Mouse (Mus musculus): ENCODE results near the gene Gm9044. TPM values are rescaled to one million over a fixed set of nuclear protein-coding genes. Genes with fewer than 3 reads are reported as not detected.

Gene Gm9044
- not detected in 2 replicates for polyA plus RNA-seq (2015; fragmentation: Nextera tagmentation; extraction: Ambion mirVana)

GRCm38 (mm10) chr10:118332308-118332707, at the start of gene Gm9044:
Gene Gm9044, minus strand, starts transcription at chr10:118332408.

DNA sequence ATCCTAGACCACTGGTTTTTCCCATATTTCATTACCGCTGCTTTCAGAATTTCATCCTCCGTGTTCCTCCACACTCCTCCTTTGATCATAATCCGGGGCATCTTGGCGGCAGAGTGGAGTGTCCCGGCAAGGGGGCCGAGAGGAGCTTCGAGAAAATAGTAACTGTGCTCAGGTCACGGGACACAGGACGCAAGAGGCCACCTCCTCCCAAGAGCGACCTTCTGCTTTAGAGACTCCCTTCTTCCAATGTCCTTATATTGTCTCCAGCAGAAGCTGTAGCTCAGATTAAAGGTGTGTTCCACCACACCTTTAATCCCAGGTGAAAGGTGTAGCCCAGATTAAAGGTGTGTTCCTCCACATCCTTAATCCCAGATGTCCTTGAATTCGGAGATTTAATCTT, 21.8 kb upstream of the Gm9044 start, which contains the start of gene Gm9049:
Gene Gm9049, minus strand, starts transcription at position 101 of the 400 bp plus-strand sequence.

DNA sequence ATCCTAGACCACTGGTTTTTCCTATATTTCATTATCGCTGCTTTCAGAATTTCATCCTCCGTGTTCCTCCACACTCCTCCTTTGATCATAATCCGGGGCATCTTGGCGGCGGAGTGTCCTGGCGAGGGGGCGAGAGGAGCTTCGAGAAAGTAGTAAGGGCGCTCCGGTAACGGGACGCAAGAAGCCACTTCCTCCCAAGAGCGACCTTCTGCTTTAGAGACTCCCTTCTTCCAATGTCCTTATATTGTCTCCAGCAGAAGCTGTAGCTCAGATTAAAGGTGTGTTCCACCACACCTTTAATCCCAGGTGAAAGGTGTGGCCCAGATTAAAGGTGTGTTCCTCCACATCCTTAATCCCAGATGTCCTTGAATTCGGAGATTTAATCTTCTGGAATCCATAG, 16.4 kb upstream of the Gm9044 start, which contains the start of gene Gm9048:
Gene Gm9048, minus strand, starts transcription at position 101 of the 400 bp plus-strand sequence.

DNA sequence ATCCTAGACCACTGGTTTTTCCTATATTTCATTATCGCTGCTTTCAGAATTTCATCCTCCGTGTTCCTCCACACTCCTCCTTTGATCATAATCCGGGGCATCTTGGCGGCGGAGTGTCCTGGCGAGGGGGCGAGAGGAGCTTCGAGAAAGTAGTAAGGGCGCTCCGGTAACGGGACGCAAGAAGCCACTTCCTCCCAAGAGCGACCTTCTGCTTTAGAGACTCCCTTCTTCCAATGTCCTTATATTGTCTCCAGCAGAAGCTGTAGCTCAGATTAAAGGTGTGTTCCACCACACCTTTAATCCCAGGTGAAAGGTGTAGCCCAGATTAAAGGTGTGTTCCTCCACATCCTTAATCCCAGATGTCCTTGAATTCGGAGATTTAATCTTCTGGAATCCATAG, 10.9 kb upstream of the Gm9044 start, which contains the start of gene Gm9046:
Gene Gm9046, minus strand, starts transcription at position 101 of the 400 bp plus-strand sequence.

GRCm38 (mm10) chr10:118337731-118338130, 5.5 kb upstream of the Gm9044 start, which contains the start of gene Gm9045:
Gene Gm9045, minus strand, starts transcription at chr10:118337831.

DNA sequence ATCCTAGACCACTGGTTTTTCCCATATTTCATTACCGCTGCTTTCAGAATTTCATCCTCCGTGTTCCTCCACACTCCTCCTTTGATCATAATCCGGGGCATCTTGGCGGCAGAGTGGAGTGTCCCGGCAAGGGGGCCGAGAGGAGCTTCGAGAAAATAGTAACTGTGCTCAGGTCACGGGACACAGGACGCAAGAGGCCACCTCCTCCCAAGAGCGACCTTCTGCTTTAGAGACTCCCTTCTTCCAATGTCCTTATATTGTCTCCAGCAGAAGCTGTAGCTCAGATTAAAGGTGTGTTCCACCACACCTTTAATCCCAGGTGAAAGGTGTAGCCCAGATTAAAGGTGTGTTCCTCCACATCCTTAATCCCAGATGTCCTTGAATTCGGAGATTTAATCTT, 5.3 kb downstream of the Gm9044 start, which contains the start of gene Gm9040:
Gene Gm9040, minus strand, starts transcription at position 101 of the 400 bp plus-strand sequence.

DNA sequence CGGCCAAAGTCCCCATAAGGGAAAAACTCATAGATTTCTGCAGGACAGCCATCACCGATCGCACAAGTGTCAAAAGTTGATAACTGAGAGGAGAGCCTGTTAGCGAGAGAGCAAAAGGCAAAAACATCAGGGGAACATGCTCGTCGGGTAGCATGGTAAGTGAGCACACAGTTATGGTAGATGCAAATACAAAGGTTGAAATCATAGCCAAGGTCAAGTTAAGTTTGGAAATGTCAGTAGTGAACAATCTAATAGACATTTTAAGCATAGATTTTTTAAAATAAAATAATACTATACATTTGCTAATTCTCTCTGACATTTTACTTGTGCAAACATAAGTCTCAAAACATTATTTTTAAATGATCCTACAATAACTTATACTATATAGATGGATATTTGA, 37.3 kb downstream of the Gm9044 start, which contains the start of gene Iltifb:
Gene Iltifb, minus strand, starts transcription at position 101 of the 400 bp plus-strand sequence.

Other genes starting within 250 kb of the Gm9044 start
- 7.0 and 7.1 TPM in 2 replicates for gene Mdm1, start 190.6 kb downstream of the Gm9044 start, polyA plus RNA-seq (2015; fragmentation: Nextera tagmentation; extraction: Ambion mirVana)
- not detected in 2 replicates for gene Il22, start 127.5 kb downstream of the Gm9044 start, polyA plus RNA-seq (2015; fragmentation: Nextera tagmentation; extraction: Ambion mirVana)
- gene Gm32717, start 91.6 kb downstream of the Gm9044 start, polyA plus RNA-seq (2015; fragmentation: Nextera tagmentation; extraction: Ambion mirVana), result not detected in 2 replicates
- gene Gm32802, start 73.7 kb downstream of the Gm9044 start, polyA plus RNA-seq (2015; fragmentation: Nextera tagmentation; extraction: Ambion mirVana), result not detected in 2 replicates
- not detected in 2 replicates for gene Iltifb, start 37.4 kb downstream of the Gm9044 start, polyA plus RNA-seq (2015; fragmentation: Nextera tagmentation; extraction: Ambion mirVana)
- gene Gm9040, start 5.4 kb downstream of the Gm9044 start, polyA plus RNA-seq (2015; fragmentation: Nextera tagmentation; extraction: Ambion mirVana), result not detected in 2 replicates
- not detected in 2 replicates for gene Gm9045, start 5.4 kb upstream of the Gm9044 start, polyA plus RNA-seq (2015; fragmentation: Nextera tagmentation; extraction: Ambion mirVana)
- not detected in 2 replicates for gene Gm9046, start 10.8 kb upstream of the Gm9044 start, polyA plus RNA-seq (2015; fragmentation: Nextera tagmentation; extraction: Ambion mirVana)
- not detected in 2 replicates for gene Gm9048, start 16.3 kb upstream of the Gm9044 start, polyA plus RNA-seq (2015; fragmentation: Nextera tagmentation; extraction: Ambion mirVana)
- not detected in 2 replicates for gene Gm9049, start 21.7 kb upstream of the Gm9044 start, polyA plus RNA-seq (2015; fragmentation: Nextera tagmentation; extraction: Ambion mirVana)
- gene Ifng, start 108.6 kb upstream of the Gm9044 start, polyA plus RNA-seq (2015; fragmentation: Nextera tagmentation; extraction: Ambion mirVana), result not detected in 2 replicates

Measured in skeletal muscle tissue, postnatal 0 days (tissue).